Mouse (Mus musculus) lung, postnatal 0 days (tissue): ENCODE data around the gene Gba. TPM values are rescaled to one million over a fixed set of nuclear protein-coding genes. Genes with fewer than 3 reads are reported as not detected.

ENCODE experiments used
- ATAC-seq: fragments of 200-750 bp; cut with Nextera tagmentation; 2 replicates; pipeline ENCODE4 v1.8.0; 2017; ENCODE audit warnings: moderate library complexity
- DNase-seq: peaks from one replicate; pipeline ENCODE4 v3.0.0-alpha.2; 2016; ENCODE audit warnings: low spot score
- H3K27ac ChIP-seq: fragments of 300-500 bp; sonication (generic); 2 replicates; pipeline ENCODE4 v1.5.1; 2014; ENCODE audit warnings: antibody characterized with exemption, mild to moderate bottlenecking, low read length, mixed read lengths
- H3K27me3 ChIP-seq: fragments of 300-500 bp; sonication (generic); replicated peaks from 2 replicates; pipeline ENCODE4 v1.6.1; 2014; ENCODE audit warnings: low read length, mixed read lengths; ENCODE audit not compliant: insufficient read depth
- H3K36me3 ChIP-seq: fragments of 300-500 bp; sonication (generic); 2 replicates; pipeline ENCODE4 v1.6.1; 2014; ENCODE audit warnings: low read length, mixed read lengths; ENCODE audit not compliant: insufficient read depth
- H3K4me1 ChIP-seq: fragments of 300-500 bp; sonication (generic); 2 replicates; pipeline ENCODE4 v1.6.1; 2014; ENCODE audit warnings: antibody characterized with exemption, low read depth, low read length, mixed read lengths; ENCODE audit not compliant: insufficient read depth
- H3K4me2 ChIP-seq: fragments of 300-500 bp; sonication (generic); replicated peaks from 2 replicates; pipeline ENCODE4 v1.6.1; 2014; ENCODE audit warnings: low read depth, mild to moderate bottlenecking, low read length, moderate library complexity, mixed read lengths
- H3K4me3 ChIP-seq: fragments of 300-500 bp; sonication (generic); 2 replicates; pipeline ENCODE4 v1.5.1; 2014; ENCODE audit warnings: low read depth, low read length
- H3K9ac ChIP-seq: fragments of 300-500 bp; sonication (generic); replicated peaks from 2 replicates; pipeline ENCODE4 v1.6.1; 2014; ENCODE audit warnings: low read depth, mild to moderate bottlenecking
- H3K9me3 ChIP-seq: fragments of 300-500 bp; sonication (generic); 2 replicates; pipeline ENCODE4 v1.6.1; 2016; ENCODE audit warnings: low read length, mixed read lengths
- CTCF ChIP-seq: IDR thresholded peaks from 2 replicates; pipeline ENCODE4 v1.5.1; 2016; ENCODE audit warnings: antibody characterized with exemption, mild to moderate bottlenecking
- EP300 ChIP-seq: IDR thresholded peaks from 2 replicates; pipeline ENCODE4 v1.6.1; 2016; ENCODE audit warnings: antibody characterized with exemption, mild to moderate bottlenecking, control low read depth
- WGBS: fragments of 180-500 bp; shearing (Covaris S2); extraction: QIAGEN DNeasy Blood & Tissue Kit; methylation state at CpG from one replicate; pipeline ENCODE4 v1.1.7; 2014; 5-methylcytosine and 5-hydroxymethylcytosine counted together
- polyA plus RNA-seq: library from polyadenylated mRNA; unstranded; fragments of >200 nt; fragmentation: Nextera tagmentation; extraction: Ambion mirVana; gene quantifications from 2 replicates; pipeline ENCODE4 v1.2.1, GENCODE M21; 2015

Gene Gba
- polyA plus RNA-seq, 1 experiment from 2014 or later = 46.5 TPM

- 28% methylated on average over 11 of the region's 11 CpGs for WGBS
- DNase-seq = no peak
- Histone ChIP-seq H3K4me3 (0 out of 2 replicates have a peak overlapping the region, but pooled peaks have one; percentile 36), H3K9ac (no peak overlapping the region), H3K27ac (no peak overlapping the region), H3K4me1 (peaks cover 11% of the 10 kb centered on the region), H3K36me3 (no peaks in the 10 kb centered on the region), H3K9me3 (no peaks in the 10 kb centered on the region), H3K27me3 (no peaks in the 10 kb centered on the region), H3K4me2 (peak overlapping the region; percentile 69)
- TF ChIP-seq EP300 = no peak
- no peak for TF ChIP-seq CTCF
- no peak for ATAC-seq
Observed at GRCm38 (mm10) chr3:89226361-89226760, 23.6 kb downstream of the Gba start.

GRCm38 (mm10) chr3:89226900-89227299 lies 24.2 kb downstream of the Gba start, which contains the start of gene Mtx1:
Mtx1 (minus strand) TSS chr3:89227088.
- DNase-seq (no peak), ATAC-seq (no peak)
- H3K9ac ChIP-seq = no peak within 1 kb of the TSS; the same call in 1 of the 2 replicates
- H3K27ac ChIP-seq = peak within 1 kb of the TSS; percentile 85
- no peaks in the 10 kb centered on the region for H3K9me3 ChIP-seq
- peak within 1 kb of the TSS; percentile 36 for H3K4me3 ChIP-seq
- whole genome bisulfite sequencing = 6% methylated on average over 13 of the region's 21 CpGs
- H3K4me1 ChIP-seq = peaks cover 11% of the 10 kb centered on the region
- H3K4me2 ChIP-seq = peak within 1 kb of the TSS; percentile 69
- TF ChIP-seq CTCF (no peak), EP300 (no peak)
- H3K27me3 ChIP-seq = no peaks in the 10 kb centered on the region
- no peaks in the 10 kb centered on the region for H3K36me3 ChIP-seq

- Histone ChIP-seq H3K27ac (peak overlapping the region; percentile 85), H3K9me3 (no peaks in the 10 kb centered on the region), H3K9ac (no peak overlapping the region; the same call in 1 of the 2 replicates), H3K36me3 (no peaks in the 10 kb centered on the region), H3K4me3 (peak overlapping the region; percentile 36), H3K4me2 (peak overlapping the region; percentile 69), H3K27me3 (no peaks in the 10 kb centered on the region), H3K4me1 (peaks cover 11% of the 10 kb centered on the region)
- WGBS = 5% methylated on average over 41 of the region's 41 CpGs
- TF ChIP-seq EP300 (no peak), CTCF (no peak)
- ATAC-seq = peak; percentile 78
- peak; percentile 96 for DNase-seq
Observed at GRCm38 (mm10) chr3:89227307-89228179, 24.8 kb downstream of the Gba start.

GRCm38 (mm10) chr3:89228180-89228549 lies 25.4 kb downstream of the Gba start:
- DNase-seq = peak; percentile 96
- H3K4me3 ChIP-seq = peak overlapping the region; percentile 36
- 0 out of 2 replicates have a peak overlapping the region, but pooled peaks have one; percentile 19 for H3K9ac ChIP-seq
- peak overlapping the region; percentile 69 for H3K4me2 ChIP-seq
- peak overlapping the region; percentile 85 for H3K27ac ChIP-seq
- TF ChIP-seq CTCF (peak; percentile 96), EP300 (no peak; the same call in none of the 2 replicates)
- no peaks in the 10 kb centered on the region for H3K9me3 ChIP-seq
- H3K27me3 ChIP-seq = no peaks in the 10 kb centered on the region
- peak; percentile 62 for ATAC-seq
- H3K36me3 ChIP-seq = no peaks in the 10 kb centered on the region
- peaks cover 15% of the 10 kb centered on the region for H3K4me1 ChIP-seq
- WGBS = 0% methylated on average over 20 of the region's 20 CpGs

GRCm38 (mm10) chr3:89228836-89229235 lies 26.1 kb downstream of the Gba start, which contains the start of gene Muc1:
Muc1 (plus strand) TSS chr3:89229057.
- peak; percentile 86 for DNase-seq
- peak; percentile 54 for ATAC-seq
- peaks cover 18% of the 10 kb centered on the region for H3K4me1 ChIP-seq
- peak within 1 kb of the TSS; percentile 36 for H3K4me3 ChIP-seq
- H3K27me3 ChIP-seq = no peaks in the 10 kb centered on the region
- peak within 1 kb of the TSS; percentile 85 for H3K27ac ChIP-seq
- peak within 1 kb of the TSS; percentile 20; the same call in 1 of the 2 replicates for H3K9ac ChIP-seq
- no peaks in the 10 kb centered on the region for H3K36me3 ChIP-seq
- H3K4me2 ChIP-seq = peak within 1 kb of the TSS; percentile 69
- WGBS = 16% methylated on average over 10 of the region's 10 CpGs
- no peaks in the 10 kb centered on the region for H3K9me3 ChIP-seq
- TF ChIP-seq EP300 = no peak
- no peak for TF ChIP-seq CTCF

- no peaks in the 10 kb centered on the region for H3K9me3 ChIP-seq
- H3K4me3 ChIP-seq = peak overlapping the region; percentile 36
- no peak for TF ChIP-seq EP300
- no peak for TF ChIP-seq CTCF
- H3K9ac ChIP-seq = no peak overlapping the region; the same call in 1 of the 2 replicates
- H3K27ac ChIP-seq = peak overlapping the region; percentile 85
- ATAC-seq (no peak), DNase-seq (peak; percentile 75)
- H3K36me3 ChIP-seq = no peaks in the 10 kb centered on the region
- peak overlapping the region; percentile 69 for H3K4me2 ChIP-seq
- WGBS = 37% methylated on average over 4 of the region's 4 CpGs
- peaks cover 18% of the 10 kb centered on the region for H3K4me1 ChIP-seq
- H3K27me3 ChIP-seq = no peaks in the 10 kb centered on the region
Observed at GRCm38 (mm10) chr3:89229276-89229675, 26.5 kb downstream of the Gba start.
